Mouse (Mus musculus) olfactory bulb, adult 2 months (tissue): Measurements from ENCODE around the gene 4921524J17Rik. TPM values are rescaled to one million over a fixed set of nuclear protein-coding genes. Genes with fewer than 3 reads are reported as not detected.

Experiments used
- H3K27ac ChIP-seq: fragments of 200-500 bp; 2 replicates; pipeline ENCODE4 v1.5.1; 2012; ENCODE audit warnings: low read depth, low read length; ENCODE audit not compliant: insufficient read depth
- H3K4me1 ChIP-seq: fragments of 200-500 bp; 2 replicates; pipeline ENCODE4 v1.6.1; 2012; ENCODE audit warnings: low read length; ENCODE audit not compliant: control insufficient read depth, insufficient read depth
- H3K4me3 ChIP-seq: fragments of 200-500 bp; 2 replicates; pipeline ENCODE4 v1.5.1; 2012; ENCODE audit warnings: mild to moderate bottlenecking, low read depth, low read length, moderate library complexity; ENCODE audit not compliant: insufficient read depth
- CTCF ChIP-seq: fragments of 200-500 bp; IDR thresholded peaks from 2 replicates; pipeline ENCODE4 v1.5.1; 2012; ENCODE audit warnings: low read depth, mild to moderate bottlenecking, low read length, moderate library complexity; ENCODE audit not compliant: insufficient read depth
- POLR2A ChIP-seq: fragments of 200-500 bp; IDR thresholded peaks from 2 replicates; pipeline ENCODE4 v1.6.1; 2012; ENCODE audit warnings: mild to moderate bottlenecking, low read depth, low read length, moderate library complexity; ENCODE audit not compliant: insufficient read depth
- WGBS: fragments of 180-500 bp; shearing (Covaris S2); methylation state at CpG from one replicate; pipeline ENCODE4 v1.1.7; 2018; 5-methylcytosine and 5-hydroxymethylcytosine counted together
- polyA plus RNA-seq: library from polyadenylated mRNA; stranded (reverse); fragments of >200 nt; gene quantifications from 2 replicates; pipeline ENCODE4 v1.2.4, GENCODE M21; 2012; ENCODE audit warnings: low replicate concordance; ENCODE audit not compliant: missing spikeins, insufficient read depth, insufficient read length

Gene 4921524J17Rik
- polyA plus RNA-seq, 1 experiment, result not detected

DNA sequence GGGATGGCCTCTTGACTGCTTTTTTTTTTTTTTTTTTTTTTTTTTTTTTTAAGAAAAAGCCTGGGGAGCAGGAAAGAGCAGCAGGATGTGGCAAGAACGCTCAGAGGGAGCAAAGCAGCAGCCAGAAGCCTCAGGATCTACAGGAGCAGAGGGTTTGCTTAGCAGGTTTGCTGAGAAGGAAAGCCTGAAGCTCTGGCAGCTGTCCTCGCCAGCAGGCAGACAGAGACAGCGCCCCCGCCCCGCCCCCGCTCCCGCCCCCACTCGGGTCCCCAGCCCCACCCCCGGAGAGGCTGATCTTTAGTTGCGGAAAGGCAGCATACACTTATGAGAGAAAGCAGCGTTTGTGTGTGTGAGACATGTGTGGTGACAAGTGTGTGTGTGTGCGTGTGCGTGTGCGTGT, 19.7 kb upstream of the 4921524J17Rik start:
- TF ChIP-seq POLR2A (no peak), CTCF (no peak)
- H3K4me1 ChIP-seq, result 0 out of 2 replicates have a peak, but pooled peaks cover 2% of the 10 kb centered on the region
- H3K27ac ChIP-seq, result no peak overlapping the region
- no peak overlapping the region for H3K4me3 ChIP-seq
- WGBS, result 18% methylated on average over 14 of the region's 14 CpGs

DNA sequence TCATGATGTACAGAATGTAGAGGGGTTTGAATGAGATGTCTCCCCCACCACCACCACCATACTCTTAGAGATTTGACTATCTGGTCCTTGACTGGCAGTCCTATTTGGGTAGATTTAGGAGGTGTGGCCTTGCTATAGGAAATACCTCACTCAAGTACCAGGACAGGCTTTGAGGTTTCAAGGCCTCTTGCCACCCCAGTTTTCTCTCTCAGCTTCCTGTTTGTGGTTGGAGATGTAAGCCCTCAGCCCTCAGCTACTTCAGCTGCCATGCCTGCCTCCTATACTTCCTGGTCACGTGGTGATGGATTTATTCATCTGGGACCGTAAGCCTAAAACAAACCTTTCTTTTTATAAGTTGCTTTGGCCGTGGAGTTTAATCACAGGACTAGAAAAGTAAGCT, 17.7 kb upstream of the 4921524J17Rik start:
- Histone ChIP-seq H3K4me3 (no peak overlapping the region), H3K4me1 (0 out of 2 replicates have a peak, but pooled peaks cover 2% of the 10 kb centered on the region), H3K27ac (no peak overlapping the region)
- 85% methylated on average over 3 of the region's 3 CpGs for WGBS
- no peak for TF ChIP-seq POLR2A
- TF ChIP-seq CTCF, result no peak

DNA sequence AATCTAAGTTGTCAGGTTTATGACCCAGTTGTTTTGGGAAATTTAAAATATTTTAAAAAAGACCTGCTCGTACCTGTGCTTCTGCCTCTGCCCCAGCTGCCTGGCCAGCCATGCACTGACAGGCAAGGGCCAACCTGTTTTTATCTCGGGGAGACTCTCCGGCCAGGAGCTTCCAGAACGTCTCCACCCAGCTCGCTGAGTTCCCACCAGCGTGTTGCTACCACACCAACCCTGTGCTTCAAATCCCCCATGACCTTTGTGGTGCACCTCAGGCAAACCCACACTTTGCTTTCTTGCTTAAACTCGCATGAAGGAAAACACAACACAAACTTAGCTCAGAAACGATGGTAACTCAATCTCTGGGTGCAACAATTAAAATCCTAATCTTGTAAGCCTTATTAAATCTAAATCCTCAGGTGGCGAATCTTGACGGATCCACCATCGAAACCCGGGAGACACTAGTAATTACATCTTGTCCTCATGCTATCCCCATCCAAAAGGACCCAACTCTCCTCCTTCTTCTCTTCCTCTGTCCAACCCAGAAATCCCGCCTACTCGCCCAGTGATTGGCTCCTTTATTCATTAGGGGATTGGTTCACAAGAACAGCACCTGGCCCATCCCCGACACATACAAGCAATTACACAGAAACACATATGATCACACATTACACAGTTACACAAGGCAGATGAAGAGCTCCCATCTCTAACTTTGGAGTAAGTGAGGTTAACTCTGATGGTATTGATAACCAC, 13.5 kb upstream of the 4921524J17Rik start:
- Histone ChIP-seq H3K4me3 (no peak overlapping the region), H3K27ac (no peak overlapping the region), H3K4me1 (no peaks in the 10 kb centered on the region)
- 88% methylated on average over 15 of the region's 15 CpGs for WGBS
- TF ChIP-seq CTCF, result no peak

DNA sequence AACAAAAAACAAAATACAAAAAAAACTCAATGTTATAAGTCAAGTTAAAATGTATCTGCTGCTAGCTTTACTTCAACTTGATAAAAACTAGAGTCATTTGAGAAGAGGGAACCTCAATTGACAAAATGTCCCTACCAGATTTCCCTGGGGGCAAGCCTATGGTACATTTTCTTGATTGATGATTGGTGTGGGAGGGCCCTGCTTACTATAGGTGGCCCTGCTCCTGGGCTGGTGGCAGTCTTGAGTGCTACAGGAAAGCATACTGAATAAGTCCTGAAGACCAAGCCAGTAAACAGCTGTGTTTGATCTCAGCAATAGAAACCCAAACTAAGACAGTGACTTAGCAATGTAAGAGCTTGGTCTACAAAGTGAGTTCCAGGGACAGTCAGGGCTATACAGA, 11.5 kb upstream of the 4921524J17Rik start:
- TF ChIP-seq CTCF (no peak), POLR2A (no peak)
- H3K4me3 ChIP-seq, result no peak overlapping the region
- H3K27ac ChIP-seq, result no peak overlapping the region
- H3K4me1 ChIP-seq, result no peaks in the 10 kb centered on the region

DNA sequence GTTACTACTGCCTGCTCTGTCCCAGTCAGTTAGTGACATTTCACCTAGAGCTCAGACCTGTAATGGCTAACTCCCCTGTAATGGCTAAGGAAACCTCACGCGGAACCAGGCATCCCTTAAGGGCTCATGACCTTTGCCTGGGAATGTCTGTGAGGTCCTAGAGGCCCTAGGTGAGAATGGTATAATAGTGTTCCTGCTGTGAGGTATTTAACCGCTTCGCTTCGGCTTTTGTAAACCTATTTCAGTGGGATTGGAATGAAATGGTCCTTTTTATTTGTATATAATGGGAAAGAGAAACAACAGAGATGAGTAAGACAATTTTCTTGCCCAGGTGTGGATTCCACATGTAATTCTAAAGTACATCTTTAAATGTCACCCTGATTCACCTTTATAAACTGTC, 8.9 kb upstream of the 4921524J17Rik start:
- TF ChIP-seq CTCF, result no peak
- no peak for TF ChIP-seq POLR2A
- 73% methylated on average over 5 of the region's 5 CpGs for WGBS
- no peak overlapping the region for H3K27ac ChIP-seq
- H3K4me3 ChIP-seq, result no peak overlapping the region
- H3K4me1 ChIP-seq, result no peaks in the 10 kb centered on the region

DNA sequence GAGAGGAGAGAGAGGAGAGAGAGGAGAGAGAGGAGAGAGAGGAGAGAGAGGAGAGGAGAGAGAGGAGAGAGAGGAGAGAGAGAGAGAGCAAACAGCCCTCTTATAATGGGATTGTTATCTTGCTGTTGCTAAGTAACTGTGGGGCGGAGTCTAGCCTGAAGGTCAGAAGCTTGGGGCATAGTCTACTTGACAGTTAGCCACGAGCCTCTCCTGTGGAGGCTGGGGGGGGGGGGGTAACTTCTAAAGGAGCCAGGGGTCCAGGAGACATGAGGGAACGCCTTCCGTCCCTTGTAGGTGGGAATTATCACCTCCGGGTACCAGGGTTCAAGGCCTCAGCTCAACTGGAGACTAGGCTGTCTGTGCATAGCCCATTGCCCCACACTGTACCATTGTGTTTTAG, 3.1 kb upstream of the 4921524J17Rik start:
- TF ChIP-seq CTCF (no peak), POLR2A (no peak)
- no peak overlapping the region for H3K27ac ChIP-seq
- 69% methylated on average over 5 of the region's 5 CpGs for WGBS
- no peak overlapping the region for H3K4me3 ChIP-seq
- H3K4me1 ChIP-seq, result peaks cover 2% of the 10 kb centered on the region; the same call in 1 of the 2 replicates

DNA sequence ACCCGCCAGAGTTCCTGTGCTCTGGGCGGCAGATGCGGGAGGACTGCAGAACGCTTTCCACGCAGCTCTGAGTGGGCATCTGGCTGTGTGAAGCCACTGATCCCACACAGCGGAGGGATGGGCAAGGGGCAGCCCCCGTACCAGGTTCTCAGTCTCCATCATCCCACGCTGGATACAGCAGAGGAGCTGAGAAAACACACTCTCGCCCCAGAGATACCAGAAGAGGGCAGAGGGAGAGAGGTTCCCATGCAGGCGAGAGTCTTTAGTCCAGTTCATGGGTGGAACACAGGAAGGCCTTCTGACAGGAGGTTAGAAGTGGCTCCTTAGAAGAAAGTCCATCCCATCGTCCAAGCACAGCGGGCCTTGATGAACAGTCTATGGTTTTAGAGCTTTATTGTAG, 2.2 kb upstream of the 4921524J17Rik start:
- Histone ChIP-seq H3K27ac (no peak overlapping the region), H3K4me3 (no peak overlapping the region), H3K4me1 (peaks cover 3% of the 10 kb centered on the region; the same call in 1 of the 2 replicates)
- 85% methylated on average over 12 of the region's 12 CpGs for WGBS
- TF ChIP-seq POLR2A, result no peak
- no peak for TF ChIP-seq CTCF

DNA sequence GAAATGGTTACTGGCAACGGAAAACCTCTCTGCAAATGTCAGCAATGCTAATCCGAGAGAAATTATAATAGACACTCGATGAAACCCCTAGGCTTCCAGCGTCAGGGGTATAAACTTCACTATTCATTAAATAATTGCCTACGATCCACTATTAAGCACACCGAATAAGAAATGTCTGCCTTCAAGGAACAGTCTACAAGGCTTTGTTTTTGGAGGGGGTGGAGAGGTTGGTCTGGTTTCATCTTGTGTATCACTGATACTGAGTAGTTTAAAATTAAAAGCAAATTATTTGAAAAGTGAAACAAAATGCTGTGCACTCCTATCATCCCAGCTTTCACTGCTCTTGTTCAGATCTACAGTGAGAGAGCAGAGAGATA, 372 bp upstream of the 4921524J17Rik start:
- H3K4me3 ChIP-seq, result peak overlapping the region; percentile 94
- H3K27ac ChIP-seq, result no peak overlapping the region
- TF ChIP-seq POLR2A, result no peak
- no peak for TF ChIP-seq CTCF
- under 1% methylated on average over 6 of the region's 6 CpGs for WGBS
- peaks cover 3% of the 10 kb centered on the region; the same call in 1 of the 2 replicates for H3K4me1 ChIP-seq

DNA sequence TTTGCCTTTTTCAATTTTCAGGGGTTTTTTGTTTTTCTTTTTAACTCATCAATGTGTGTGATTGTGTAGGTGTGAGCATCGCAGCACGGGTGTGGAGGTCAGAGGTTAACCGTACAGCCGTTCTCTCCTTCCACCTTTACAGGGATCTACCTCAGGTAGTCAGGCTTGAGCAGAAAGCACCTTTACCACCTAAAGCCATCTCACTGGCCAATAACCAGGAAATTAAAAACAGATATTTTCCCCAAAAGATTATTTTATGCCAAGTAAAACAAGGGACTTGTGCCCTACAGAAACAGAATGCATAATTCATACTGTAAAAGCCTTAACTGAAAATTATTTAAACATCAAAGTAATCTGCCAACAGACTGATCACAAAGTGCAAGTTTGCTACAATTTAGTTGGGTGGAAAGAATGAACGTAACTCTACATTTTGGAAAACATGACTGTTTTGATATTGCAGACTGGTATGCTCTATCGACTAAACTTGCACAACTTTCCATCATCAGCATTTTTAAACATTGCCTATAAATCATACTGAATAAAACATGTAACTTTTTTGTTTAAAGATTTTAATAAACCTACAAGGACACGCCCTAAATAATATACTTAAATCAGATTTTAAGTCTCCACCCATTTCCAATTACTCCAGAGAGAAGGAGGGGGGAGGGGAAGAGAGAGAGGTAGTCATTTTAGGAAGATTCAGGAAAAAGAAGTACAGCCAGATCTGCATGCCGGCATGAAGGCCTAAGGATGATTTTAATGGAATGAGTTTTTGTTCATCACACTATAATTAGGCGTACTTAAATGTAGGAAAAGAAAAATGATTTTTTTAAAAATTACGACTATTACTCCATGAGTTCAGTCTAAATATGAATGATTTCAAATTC, 1.1 kb downstream of the 4921524J17Rik start:
- WGBS, result 17% methylated on average over 10 of the region's 10 CpGs
- Histone ChIP-seq H3K4me3 (peak overlapping the region; percentile 94), H3K4me1 (peaks cover 5% of the 10 kb centered on the region; the same call in 1 of the 2 replicates), H3K27ac (no peak overlapping the region)
- TF ChIP-seq CTCF, result no peak
- TF ChIP-seq POLR2A, result no peak
